In the genomic region with DNA sequence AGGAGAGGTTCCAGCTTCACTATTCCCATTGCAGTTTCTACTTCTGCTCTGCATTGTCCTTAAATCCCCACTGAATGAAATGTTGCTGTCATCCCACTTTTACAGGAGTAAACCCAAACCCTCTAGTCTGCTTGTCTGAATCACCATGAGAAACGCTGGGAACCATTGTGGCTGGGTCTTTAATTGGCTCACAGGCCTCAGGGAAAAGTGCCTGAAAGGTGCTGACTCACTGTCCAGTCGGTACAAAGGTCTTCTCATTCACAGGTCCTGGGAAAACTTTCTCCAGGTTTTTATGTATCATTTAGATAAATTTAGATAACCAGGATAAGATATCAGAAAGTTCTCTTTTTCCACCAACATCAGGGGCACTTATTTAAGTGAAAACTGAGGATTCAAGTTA, we compare ENCODE assay signal across 32 mouse cellular contexts. TPM values are rescaled to one million over a fixed set of nuclear protein-coding genes. Genes with fewer than 3 reads are reported as not detected.
DNase-seq lines count a peak whose midpoint lies in the region; ATAC-seq and TF ChIP-seq lines count a peak whose summit lies in the region.
"Had no signal": no experiment of that assay in that cellular context is flagged by ENCODE, and none has a peak within 500 bp of the region (broad histone marks: within the 10 kb centered on the region; RNA-seq: fewer than 3 reads in every experiment).

No protein-coding gene starts in this region.

- no peak for TF ChIP-seq POLR2A in kidney, adult 2 months (IDR thresholded peaks at IDR 0.05; ENCODE audit: low read depth, low read length)
- TF ChIP-seq POLR2A in liver, adult 2 months (IDR thresholded peaks at IDR 0.05; ENCODE audit: extremely low read depth, insufficient read depth, low read length) = no peak

- ATAC-seq in liver, postnatal 0 days = no peak
- ATAC-seq: forebrain, embryonic 15.5 days; inflammation-experienced regulatory T-cells, adult 6 months; midbrain, embryonic 15.5 days had no signal

- no peak for TF ChIP-seq EP300 in liver, postnatal 0 days (IDR thresholded peaks at IDR 0.05; ENCODE audit: low read depth)

- no peak overlapping the region for H3K4me3 ChIP-seq in kidney, adult 2 months (ENCODE audit: insufficient read depth, low read depth, low read length)
- H3K4me3 ChIP-seq in liver, adult 2 months (ENCODE audit: insufficient read depth, low read depth, low read length) = no peak overlapping the region
- no peak overlapping the region for H3K4me3 ChIP-seq in liver, postnatal 0 days (ENCODE audit: low read depth, low read length)
- H3K4me3 ChIP-seq: embryonic facial prominence, embryonic 12.5 days; forebrain, embryonic 10.5 days; forebrain, embryonic 15.5 days; gastrocnemius, adult 2 months; hindbrain, embryonic 10.5 days; hindbrain, embryonic 15.5 days; layer of hippocampus, adult 2 months; liver, embryonic 15.5 days; lung, embryonic 15.5 days; midbrain, embryonic 10.5 days; midbrain, embryonic 15.5 days; neural tube, embryonic 15.5 days; stomach, embryonic 15.5 days had no signal

- no peaks in the 10 kb centered on the region for H3K27me3 ChIP-seq in kidney, adult 2 months (replicated peaks; ENCODE audit: control insufficient read depth, insufficient read depth, low read length)
- no peaks in the 10 kb centered on the region for H3K27me3 ChIP-seq in liver, adult 2 months (ENCODE audit: control insufficient read depth, insufficient read depth, low read length)
- no peaks in the 10 kb centered on the region for H3K27me3 ChIP-seq in liver, postnatal 0 days (ENCODE audit: insufficient read depth, low read length)
- H3K27me3 ChIP-seq: embryonic facial prominence, embryonic 12.5 days; forebrain, embryonic 15.5 days; hindbrain, embryonic 15.5 days; liver, embryonic 15.5 days; lung, embryonic 15.5 days; midbrain, embryonic 15.5 days; neural tube, embryonic 15.5 days; stomach, embryonic 15.5 days had no signal

- no peaks in the 10 kb centered on the region for H3K9me3 ChIP-seq in liver, postnatal 0 days (ENCODE audit: low read length)
- H3K9me3 ChIP-seq: embryonic facial prominence, embryonic 12.5 days; forebrain, embryonic 10.5 days; forebrain, embryonic 15.5 days; hindbrain, embryonic 10.5 days; hindbrain, embryonic 15.5 days; liver, embryonic 15.5 days; lung, embryonic 15.5 days; midbrain, embryonic 10.5 days; midbrain, embryonic 15.5 days; neural tube, embryonic 15.5 days; stomach, embryonic 15.5 days had no signal

- H3K9ac ChIP-seq in liver, adult 2 months (ENCODE audit: low read depth, low read length) = no peak overlapping the region
- H3K9ac ChIP-seq in liver, postnatal 0 days (replicated peaks) = no peak overlapping the region
- H3K9ac ChIP-seq: embryonic facial prominence, embryonic 12.5 days; forebrain, embryonic 15.5 days; hindbrain, embryonic 15.5 days; liver, embryonic 15.5 days; lung, embryonic 15.5 days; midbrain, embryonic 15.5 days; neural tube, embryonic 15.5 days; stomach, embryonic 15.5 days had no signal

- H3K36me3 ChIP-seq in kidney, adult 2 months (ENCODE audit: control insufficient read depth, insufficient read depth, low read length) = no peaks in the 10 kb centered on the region
- no peaks in the 10 kb centered on the region for H3K36me3 ChIP-seq in liver, adult 2 months (ENCODE audit: control insufficient read depth, insufficient read depth, low read length)
- no peaks in the 10 kb centered on the region for H3K36me3 ChIP-seq in liver, postnatal 0 days (replicated peaks; ENCODE audit: insufficient read depth, low read length)
- H3K36me3 ChIP-seq: embryonic facial prominence, embryonic 12.5 days; forebrain, embryonic 10.5 days; forebrain, embryonic 15.5 days; hindbrain, embryonic 10.5 days; hindbrain, embryonic 15.5 days; liver, embryonic 15.5 days; lung, embryonic 15.5 days; midbrain, embryonic 10.5 days; midbrain, embryonic 15.5 days; neural tube, embryonic 15.5 days; stomach, embryonic 15.5 days had no signal

- no peak overlapping the region for H3K27ac ChIP-seq in kidney, adult 2 months (ENCODE audit: insufficient read depth, low read depth, low read length)
- H3K27ac ChIP-seq in liver, adult 2 months (replicated peaks; ENCODE audit: insufficient read depth, low read depth, low read length) = no peak overlapping the region
- H3K27ac ChIP-seq in liver, postnatal 0 days (ENCODE audit: low read depth) = no peak overlapping the region
- H3K27ac ChIP-seq: embryonic facial prominence, embryonic 12.5 days; forebrain, embryonic 10.5 days; forebrain, embryonic 15.5 days; gastrocnemius, adult 2 months; hindbrain, embryonic 10.5 days; hindbrain, embryonic 15.5 days; kidney, postnatal 0 days; layer of hippocampus, adult 2 months; liver, embryonic 15.5 days; lung, embryonic 15.5 days; midbrain, embryonic 10.5 days; midbrain, embryonic 15.5 days; neural tube, embryonic 15.5 days; stomach, embryonic 15.5 days had no signal

- H3K4me1 ChIP-seq in kidney, adult 2 months (ENCODE audit: control insufficient read depth, insufficient read depth, low read length) = no peaks in the 10 kb centered on the region
- peaks cover 5% of the 10 kb centered on the region; the same call in 1 of the 2 replicates for H3K4me1 ChIP-seq in liver, adult 2 months (ENCODE audit: control insufficient read depth, insufficient read depth, low read length)
- no peaks in the 10 kb centered on the region; the same call in 1 of the 2 replicates for H3K4me1 ChIP-seq in liver, postnatal 0 days (ENCODE audit: insufficient read depth)
- H3K4me1 ChIP-seq: embryonic facial prominence, embryonic 12.5 days; forebrain, embryonic 15.5 days; hindbrain, embryonic 10.5 days; hindbrain, embryonic 15.5 days; liver, embryonic 15.5 days; lung, embryonic 15.5 days; midbrain, embryonic 15.5 days; neural tube, embryonic 15.5 days; stomach, embryonic 15.5 days had no signal

- 27% methylated on average over 2 of the region's 2 CpGs for WGBS in kidney, adult 2 months
- 17% methylated on average over 2 of the region's 2 CpGs for WGBS in liver, adult 2 months
- 23% methylated on average over 2 of the region's 2 CpGs for WGBS in liver, postnatal 0 days (ENCODE audit: insufficient replicate concordance)

- TF ChIP-seq CTCF in kidney, adult 2 months (conservative IDR thresholded peaks at IDR 0.05; ENCODE audit: insufficient read depth, insufficient read length, low read depth, low read length) = no peak
- TF ChIP-seq CTCF in liver, adult 2 months (IDR thresholded peaks at IDR 0.05; ENCODE audit: low read depth, low read length) = no peak
- no peak for TF ChIP-seq CTCF in liver, postnatal 0 days (IDR thresholded peaks at IDR 0.05; ENCODE audit: low read depth)

- H3K79me2 ChIP-seq in liver, adult 2 months (ENCODE audit: control insufficient read depth, insufficient read depth, low read length) = no peaks in the 10 kb centered on the region

- DNase-seq in kidney, adult 2 months = peak; percentile 69
- DNase-seq in kidney, postnatal 10 days = no peak
- peak; percentile 79 for DNase-seq in liver, adult 2 months (ENCODE audit: extremely low read depth, low read depth, low spot score)
- DNase-seq in liver, postnatal 0 days = no peak
- peak; percentile 9 for DNase-seq in R1 (ENCODE audit: low read depth, low spot score)
- DNase-seq in yolk sac, embryonic 10.5 days (ENCODE audit: low spot score) = peak; percentile 38
- no peak for DNase-seq in spleen, postnatal 14 days (ENCODE audit: low spot score in 2 of 2)
- DNase-seq in left cerebral cortex, adult 11 months (ENCODE audit: low spot score) = no peak
- DNase-seq: adrenal gland, postnatal 10 days; cerebellum, adult 9-10 months; embryo, embryonic 11 days; gastrocnemius, adult 2 months; gastrocnemius, postnatal 36 days; heart, postnatal 14 days; liver; retina, postnatal 1 day; right cerebral cortex, postnatal 14 days; thymus, postnatal 25 days had no signal

- no peak overlapping the region for H3K4me2 ChIP-seq in liver, postnatal 0 days (ENCODE audit: low read depth, low read length)
- H3K4me2 ChIP-seq: embryonic facial prominence, embryonic 12.5 days; forebrain, embryonic 15.5 days; hindbrain, embryonic 15.5 days; liver, embryonic 15.5 days; lung, embryonic 15.5 days; midbrain, embryonic 15.5 days; neural tube, embryonic 15.5 days; stomach, embryonic 15.5 days had no signal

RNA-seq across cellular contexts. Expression of a gene that starts 31.4 kb away (rescaled TPM):
- polyA plus RNA-seq in kidney, adult 2 months (2012; rRNA removed) = 8.2 and 11.1 TPM in 2 replicates
- total RNA-seq in liver, adult 2 months (2014; rRNA removed) = 8.4 and 9.1 TPM in 2 replicates
- 3.9 and 7.6 TPM in 2 replicates for polyA plus RNA-seq in liver, adult 2 months (2012; rRNA removed)
- 10.6 and 11.6 TPM in 2 replicates for polyA plus RNA-seq in liver, postnatal 0 days (2015; fragmentation: Nextera tagmentation; extraction: Ambion mirVana)

Comparison
In these comparisons a context has a peak if more than half of its experiments do, and no peak if none do; other contexts are left out.
1. DNase-seq: peak in kidney, adult 2 months (single experiment), liver, adult 2 months (single experiment), R1 (single experiment) and yolk sac, embryonic 10.5 days (single experiment); none in kidney, postnatal 10 days (single experiment), liver, postnatal 0 days (single experiment), spleen, postnatal 14 days (0 of 2) and left cerebral cortex, adult 11 months (single experiment).